Mouse (Mus musculus) brain, embryonic 18.5 days (tissue): Measurements from ENCODE around the gene Aldh3b3.
"Not testable (repeated sequence)": the region's sequence is repeated elsewhere in the genome, so short reads cannot be mapped to it uniquely, and the experiment has no call there.

Experiments used
- DNase-seq: peaks from one replicate; pipeline ENCODE4 v3.0.0-alpha.2; 2012; ENCODE audit warnings: low read depth, low spot score

Aldh3b3 gene

GRCm38 (mm10) chr19:3935896-3936850 is 22.3 kb upstream of the Aldh3b3 start:
- DNase-seq, result no peak

GRCm38 (mm10) chr19:3942315-3942714 is 16.1 kb upstream of the Aldh3b3 start:
- DNase-seq, result no peak

- DNase-seq, result no peak
These were observed 15.3 kb upstream of the Aldh3b3 start for GRCm38 (mm10) chr19:3942986-3943735.

- no peak for DNase-seq
These were observed 12.4 kb upstream of the Aldh3b3 start for GRCm38 (mm10) chr19:3945872-3946564.

- DNase-seq, result no peak
These were observed 11.7 kb upstream of the Aldh3b3 start for GRCm38 (mm10) chr19:3946715-3947114.

GRCm38 (mm10) chr19:3947813-3948212 is 10.6 kb upstream of the Aldh3b3 start:
- no peak for DNase-seq

- no peak for DNase-seq
These were observed 9.9 kb upstream of the Aldh3b3 start for GRCm38 (mm10) chr19:3948546-3948945.

- DNase-seq, result no peak
These were observed 8.1 kb upstream of the Aldh3b3 start for GRCm38 (mm10) chr19:3950331-3950730.

- DNase-seq, result no peak
These were observed 7.0 kb upstream of the Aldh3b3 start for GRCm38 (mm10) chr19:3951461-3951860.

GRCm38 (mm10) chr19:3952099-3952498 is 6.3 kb upstream of the Aldh3b3 start:
- no peak for DNase-seq

GRCm38 (mm10) chr19:3955033-3955432 is 3.4 kb upstream of the Aldh3b3 start:
- DNase-seq, result no peak

GRCm38 (mm10) chr19:3955804-3956203 is 2.6 kb upstream of the Aldh3b3 start:
- no peak for DNase-seq

GRCm38 (mm10) chr19:3957296-3958036 is 979 bp upstream of the Aldh3b3 start:
- DNase-seq, result not testable (repeated sequence)

GRCm38 (mm10) chr19:3959030-3959429 is 585 bp downstream of the Aldh3b3 start:
- DNase-seq, result no peak

- DNase-seq, result no peak
These were observed 1.8 kb downstream of the Aldh3b3 start for GRCm38 (mm10) chr19:3960211-3960610.

- DNase-seq, result not testable (repeated sequence)
These were observed 3.4 kb downstream of the Aldh3b3 start for GRCm38 (mm10) chr19:3961805-3962204.

- DNase-seq, result no peak
These were observed 4.0 kb downstream of the Aldh3b3 start for GRCm38 (mm10) chr19:3962469-3962868.

GRCm38 (mm10) chr19:3964030-3964429 is 5.6 kb downstream of the Aldh3b3 start:
- no peak for DNase-seq

- no peak for DNase-seq
These were observed 8.1 kb downstream of the Aldh3b3 start for GRCm38 (mm10) chr19:3966330-3967075.

- no peak for DNase-seq
These were observed 8.8 kb downstream of the Aldh3b3 start for GRCm38 (mm10) chr19:3967258-3967657.

GRCm38 (mm10) chr19:3972229-3972628 is 13.8 kb downstream of the Aldh3b3 start, which contains the start of gene Aldh3b2:
Gene Aldh3b2 (plus strand): TSS chr19:3972328.
- DNase-seq, result no peak
